ENCODE assay signal across 8 mouse cellular contexts in genomic region chr19:8983150-8983650, GRCm38 (mm10). TPM values are rescaled to one million over a fixed set of nuclear protein-coding genes. Genes with fewer than 3 reads are reported as not detected.
DNase-seq lines count a peak whose midpoint lies in the region; ATAC-seq and TF ChIP-seq lines count a peak whose summit lies in the region.

No protein-coding gene starts in this region.

- peaks cover 23% of the 10 kb centered on the region for H3K27me3 ChIP-seq in liver, embryonic 13.5 days
- H3K27me3 ChIP-seq in liver, embryonic 11.5 days (replicated peaks; ENCODE audit: control insufficient read depth, insufficient read depth, low read length) = peaks cover 4% of the 10 kb centered on the region

- no peak overlapping the region for H3K4me2 ChIP-seq in liver, embryonic 13.5 days
- H3K4me2 ChIP-seq in liver, embryonic 11.5 days = no peak overlapping the region

- peak; percentile 39; the same call in 1 of the 2 replicates for ATAC-seq in liver, embryonic 13.5 days (ENCODE audit: low read depth)
- no peak for ATAC-seq in liver, embryonic 11.5 days (replicated peaks; ENCODE audit: low FRiP score)
- peak; percentile 61 for ATAC-seq in monocyte, adult 5-6 weeks (replicated peaks; ENCODE audit: insufficient number of reproducible peaks, low FRiP score, low TSS enrichment, poor library complexity, severe bottlenecking)

- peaks cover 30% of the 10 kb centered on the region for H3K36me3 ChIP-seq in liver, embryonic 13.5 days
- peaks cover 20% of the 10 kb centered on the region for H3K36me3 ChIP-seq in liver, embryonic 11.5 days (ENCODE audit: control insufficient read depth, insufficient read depth, low read length)

- TF ChIP-seq CTCF in bone marrow macrophage, adult 2 months (IDR thresholded peaks at IDR 0.05; ENCODE audit: low read depth, low read length) = no peak

- WGBS in liver, embryonic 13.5 days (ENCODE audit: insufficient replicate concordance) = 16% methylated on average over 4 of the region's 4 CpGs
- WGBS in liver, embryonic 11.5 days = 13% methylated on average over 4 of the region's 4 CpGs

- H3K4me1 ChIP-seq in liver, embryonic 13.5 days (replicated peaks) = peaks cover 47% of the 10 kb centered on the region
- H3K4me1 ChIP-seq in liver, embryonic 11.5 days (replicated peaks; ENCODE audit: control insufficient read depth, insufficient read depth, low read length) = peaks cover 23% of the 10 kb centered on the region
- H3K4me1 ChIP-seq in bone marrow macrophage, adult 2 months (ENCODE audit: control insufficient read depth, insufficient read depth, low read length) = peaks cover 56% of the 10 kb centered on the region

- peak overlapping the region; percentile 55; the same call in 1 of the 2 replicates for H3K27ac ChIP-seq in liver, embryonic 13.5 days
- no peak overlapping the region for H3K27ac ChIP-seq in liver, embryonic 11.5 days (ENCODE audit: low read depth, low read length)
- H3K27ac ChIP-seq in bone marrow macrophage, adult 2 months (ENCODE audit: insufficient read depth, low read depth, low read length) = peak overlapping the region; percentile 99

- DNase-seq in liver, embryonic 13.5 days = no peak
- no peak for DNase-seq in liver, embryonic 11.5 days (ENCODE audit: low spot score)
- DNase-seq in heart, postnatal 36 days = peak; percentile 40 to 49
- no peak for DNase-seq in cerebellum, adult 9-10 months
- no peak for DNase-seq in testis, postnatal 14 days (ENCODE audit: low spot score)
- no peak for DNase-seq in urinary bladder, postnatal 25 days (ENCODE audit: low spot score)

- no peak overlapping the region for H3K4me3 ChIP-seq in liver, embryonic 13.5 days (replicated peaks)
- H3K4me3 ChIP-seq in liver, embryonic 11.5 days (ENCODE audit: low read depth, low read length) = no peak overlapping the region
- H3K4me3 ChIP-seq in bone marrow macrophage, adult 2 months (ENCODE audit: insufficient read depth, low read length) = peak overlapping the region; percentile 20; the same call in 1 of the 2 replicates

- no peaks in the 10 kb centered on the region for H3K9me3 ChIP-seq in liver, embryonic 13.5 days (replicated peaks)
- no peaks in the 10 kb centered on the region for H3K9me3 ChIP-seq in liver, embryonic 11.5 days (ENCODE audit: control insufficient read depth, low read length)

- intact Hi-C loops in heart, postnatal 36 days (cut with DNase I) = no loop called here

- TF ChIP-seq POLR2A in bone marrow macrophage, adult 2 months (IDR thresholded peaks at IDR 0.05; ENCODE audit: borderline replicate concordance, low read depth, low read length) = no peak

- no peak overlapping the region for H3K9ac ChIP-seq in liver, embryonic 13.5 days
- no peak overlapping the region for H3K9ac ChIP-seq in liver, embryonic 11.5 days (ENCODE audit: low read depth, low read length)

RNA-seq across cellular contexts. Expression of gene Ahnak, which starts 5.9 kb away (rescaled TPM):
- 1.4 and 1.6 TPM in 2 replicates for polyA plus RNA-seq in liver, embryonic 13.5 days (2015; fragmentation: Nextera tagmentation; extraction: Ambion mirVana)
- 2.6 and 3.7 TPM in 2 replicates for polyA plus RNA-seq in liver, embryonic 11.5 days (2014; fragmentation: Nextera tagmentation; extraction: Ambion mirVana)
- polyA plus RNA-seq in bone marrow macrophage, adult 2 months (2012; ENCODE audit: insufficient read depth, insufficient read length, missing spikeins) = 440 and 513 TPM in 2 replicates
- total RNA-seq in heart, postnatal 36 days (2021) = 100 to 1,000 TPM; 362 to 377 TPM
- total RNA-seq in monocyte, adult 5-6 weeks (2017) = 408 to 1,020 TPM (median 414 TPM) in 3 replicates

RNA-seq across cellular contexts. Expression of gene Eef1g, which starts 16.4 kb away (rescaled TPM):
- polyA plus RNA-seq in liver, embryonic 13.5 days (2015; fragmentation: Nextera tagmentation; extraction: Ambion mirVana) = 298 and 320 TPM in 2 replicates
- polyA plus RNA-seq in liver, embryonic 11.5 days (2014; fragmentation: Nextera tagmentation; extraction: Ambion mirVana) = 598 and 618 TPM in 2 replicates
- polyA plus RNA-seq in bone marrow macrophage, adult 2 months (2012; ENCODE audit: insufficient read depth, insufficient read length, missing spikeins) = 220 and 226 TPM in 2 replicates
- total RNA-seq in heart, postnatal 36 days (2021) = 100 to 1,000 TPM; 246 to 250 TPM
- total RNA-seq in monocyte, adult 5-6 weeks (2017) = 313 to 352 TPM (median 341 TPM) in 3 replicates

RNA-seq across cellular contexts. Expression of gene Tut1, which starts 29.6 kb away (rescaled TPM):
- 18.7 and 20.2 TPM in 2 replicates for polyA plus RNA-seq in liver, embryonic 13.5 days (2015; fragmentation: Nextera tagmentation; extraction: Ambion mirVana)
- polyA plus RNA-seq in liver, embryonic 11.5 days (2014; fragmentation: Nextera tagmentation; extraction: Ambion mirVana) = 42.4 and 43.2 TPM in 2 replicates
- 12.5 and 14.6 TPM in 2 replicates for polyA plus RNA-seq in bone marrow macrophage, adult 2 months (2012; ENCODE audit: insufficient read depth, insufficient read length, missing spikeins)
- total RNA-seq in heart, postnatal 36 days (2021) = 1 to 10 TPM; 8.1 to 8.9 TPM
- 14.8 to 16.9 TPM (median 16.7 TPM) in 3 replicates for total RNA-seq in monocyte, adult 5-6 weeks (2017)

RNA-seq across cellular contexts. Expression of gene Mta2, which starts 41.5 kb away (rescaled TPM):
- 99.5 and 114 TPM in 2 replicates for polyA plus RNA-seq in liver, embryonic 13.5 days (2015; fragmentation: Nextera tagmentation; extraction: Ambion mirVana)
- polyA plus RNA-seq in liver, embryonic 11.5 days (2014; fragmentation: Nextera tagmentation; extraction: Ambion mirVana) = 75.6 and 81.1 TPM in 2 replicates
- 78.6 and 81.2 TPM in 2 replicates for polyA plus RNA-seq in bone marrow macrophage, adult 2 months (2012; ENCODE audit: insufficient read depth, insufficient read length, missing spikeins)
- total RNA-seq in heart, postnatal 36 days (2021) = 10 to 100 TPM; 33.2 to 38.5 TPM
- 129 to 201 TPM (median 158 TPM) in 3 replicates for total RNA-seq in monocyte, adult 5-6 weeks (2017)

RNA-seq across cellular contexts. Expression of gene Eml3, which starts 53.8 kb away (rescaled TPM):
- polyA plus RNA-seq in liver, embryonic 13.5 days (2015; fragmentation: Nextera tagmentation; extraction: Ambion mirVana) = 14.4 and 15.2 TPM in 2 replicates
- 22.6 and 26.1 TPM in 2 replicates for polyA plus RNA-seq in liver, embryonic 11.5 days (2014; fragmentation: Nextera tagmentation; extraction: Ambion mirVana)
- 33.1 and 33.7 TPM in 2 replicates for polyA plus RNA-seq in bone marrow macrophage, adult 2 months (2012; ENCODE audit: insufficient read depth, insufficient read length, missing spikeins)
- 10 to 100 TPM in 1 of 2 experiments, 1 to 10 TPM in 1; 9.5 to 11.0 TPM for total RNA-seq in heart, postnatal 36 days (2021)
- 39.3 to 101 TPM (median 62.5 TPM) in 3 replicates for total RNA-seq in monocyte, adult 5-6 weeks (2017)

Comparison
In these comparisons a context has a peak if more than half of its experiments do, and no peak if none do; other contexts are left out.
1. DNase-seq: peak in heart, postnatal 36 days (2 of 2); none in liver, embryonic 13.5 days (single experiment), liver, embryonic 11.5 days (single experiment), cerebellum, adult 9-10 months (single experiment), testis, postnatal 14 days (single experiment) and urinary bladder, postnatal 25 days (single experiment).
2. RNA of gene Ahnak, which starts 5.9 kb away (polyA plus RNA-seq): 440 to 513 TPM in bone marrow macrophage, adult 2 months; 2.6 to 3.7 TPM in liver, embryonic 11.5 days and 1.4 to 1.6 TPM in liver, embryonic 13.5 days; every median in the first group is over 10 times any median in the second.